In the genomic region with DNA sequence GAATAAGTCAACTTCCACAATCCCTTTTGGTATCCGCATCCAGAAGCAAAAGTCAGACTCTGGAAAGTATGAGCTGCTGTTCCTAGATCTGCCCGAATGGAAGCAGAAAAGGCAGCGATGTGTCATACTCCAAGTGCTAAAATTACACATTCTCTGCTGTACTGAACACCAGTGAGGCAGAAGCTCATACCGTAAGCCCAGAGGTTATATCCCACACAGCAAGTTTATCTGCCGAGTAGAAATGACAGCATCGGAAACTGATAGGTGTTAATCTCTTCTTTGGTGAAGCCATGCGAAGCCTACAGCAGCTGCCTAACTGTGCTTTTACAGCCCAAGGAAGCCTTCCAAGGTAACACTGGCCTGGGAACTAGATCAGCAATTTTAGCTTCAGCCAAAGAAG, we compare ENCODE assay signal across 16 mouse cellular contexts. TPM values are rescaled to one million over a fixed set of nuclear protein-coding genes. Genes with fewer than 3 reads are reported as not detected.
DNase-seq lines count a peak whose midpoint lies in the region; ATAC-seq lines count a peak whose summit lies in the region.
"Had no signal": no experiment of that assay in that cellular context is flagged by ENCODE, and none has a peak within 500 bp of the region (broad histone marks: within the 10 kb centered on the region; RNA-seq: fewer than 3 reads in every experiment).

No protein-coding gene starts in this region.

- H3K4me2 ChIP-seq in heart, embryonic 16.5 days (ENCODE audit: low read depth, low read length), result peak overlapping the region; percentile 36
- H3K4me2 ChIP-seq: forebrain, embryonic 15.5 days; limb, embryonic 12.5 days had no signal

- no peak overlapping the region for H3K27ac ChIP-seq in heart, embryonic 16.5 days (ENCODE audit: low read length)
- H3K27ac ChIP-seq: forebrain, embryonic 15.5 days; hindbrain, postnatal 0 days; limb, embryonic 12.5 days had no signal

- H3K4me3 ChIP-seq in heart, embryonic 16.5 days (ENCODE audit: low read length), result peak overlapping the region; percentile 0; the same call in 1 of the 2 replicates
- H3K4me3 ChIP-seq: forebrain, embryonic 15.5 days; limb, embryonic 12.5 days had no signal

- WGBS in heart, embryonic 16.5 days, result 35% methylated on average over 7 of the region's 7 CpGs

- no peaks in the 10 kb centered on the region for H3K9me3 ChIP-seq in heart, embryonic 16.5 days (replicated peaks; ENCODE audit: control insufficient read depth, low read length)
- H3K9me3 ChIP-seq: forebrain, embryonic 15.5 days; limb, embryonic 12.5 days had no signal

- H3K4me1 ChIP-seq in heart, embryonic 16.5 days (ENCODE audit: control insufficient read depth, insufficient read depth, low read length), result peaks cover 37% of the 10 kb centered on the region

- H3K27me3 ChIP-seq in heart, embryonic 16.5 days (ENCODE audit: control insufficient read depth, insufficient read depth, low read length), result no peaks in the 10 kb centered on the region
- H3K27me3 ChIP-seq: forebrain, embryonic 15.5 days; limb, embryonic 12.5 days had no signal

- DNase-seq in frontal cortex, postnatal 25 days (ENCODE audit: low spot score in 2 of 2), result no peak
- no peak for DNase-seq in heart, postnatal 4 days
- peak; percentile 30 for DNase-seq in Muller cell, postnatal 12 days (ENCODE audit: inconsistent ontology term)
- no peak for DNase-seq in cerebellum, postnatal 36 days
- no peak for DNase-seq in kidney, postnatal 4 days
- DNase-seq: adrenal gland, postnatal 36 days; cerebellum, postnatal 25 days; kidney, postnatal 25 days; lung, adult 2 months; thymus, adult 2 months had no signal

- no peaks in the 10 kb centered on the region for H3K36me3 ChIP-seq in heart, embryonic 16.5 days (ENCODE audit: control insufficient read depth, insufficient read depth)

- peak; percentile 88 for ATAC-seq in frontal cortex, adult (ENCODE audit: low TSS enrichment)
- 0 out of 2 replicates have a peak, but pooled peaks have one; percentile 37 for ATAC-seq in heart, embryonic 16.5 days (replicated peaks; ENCODE audit: extremely low read depth, insufficient read depth, low FRiP score)
- peak; percentile 67 for ATAC-seq in megakaryocyte progenitor cell, adult 5-6 weeks (replicated peaks; ENCODE audit: poor library complexity)
- ATAC-seq: forebrain, embryonic 15.5 days; hindbrain, postnatal 0 days had no signal

- H3K9ac ChIP-seq in heart, embryonic 16.5 days (ENCODE audit: low read length), result peak overlapping the region; percentile 48; the same call in 1 of the 2 replicates
- H3K9ac ChIP-seq: forebrain, embryonic 15.5 days; limb, embryonic 12.5 days had no signal

RNA-seq across cellular contexts. Expression of gene Mllt3, which starts 17.9 kb away (rescaled TPM):
- 23.2 and 26.5 TPM in 2 replicates for polyA plus RNA-seq in heart, embryonic 16.5 days (2015; fragmentation: Nextera tagmentation; extraction: Ambion mirVana)
- 10 to 100 TPM; 14.0 to 17.7 TPM for total RNA-seq in heart, postnatal 4 days (2021)
- total RNA-seq in megakaryocyte progenitor cell, adult 5-6 weeks (2015), result 11.8 and 17.6 TPM in 2 replicates
- 15.3 and 16.1 TPM in 2 replicates for total RNA-seq in megakaryocyte progenitor cell, adult 5-6 weeks (2017)

Comparison
In these comparisons a context has a peak if more than half of its experiments do, and no peak if none do; other contexts are left out.
1. ATAC-seq: peak in every context shown above with its lines; median percentile 88 in frontal cortex, adult; 67 in megakaryocyte progenitor cell, adult 5-6 weeks; 37 in heart, embryonic 16.5 days.